Comparison of ENCODE assay signal across 8 mouse cellular contexts in genomic region chr10:68446797-68447125, GRCm38 (mm10).
DNase-seq lines count a peak whose midpoint lies in the region; ATAC-seq and TF ChIP-seq lines count a peak whose summit lies in the region.

No protein-coding gene starts in this region.

- H3K27me3 ChIP-seq in heart, postnatal 0 days (ENCODE audit: control insufficient read depth, insufficient read depth, low read length): no peaks in the 10 kb centered on the region
- H3K27me3 ChIP-seq in liver, embryonic 11.5 days (replicated peaks; ENCODE audit: control insufficient read depth, insufficient read depth, low read length): no peaks in the 10 kb centered on the region
- H3K27me3 ChIP-seq in stomach, embryonic 16.5 days (ENCODE audit: control insufficient read depth, insufficient read depth, low read length): no peaks in the 10 kb centered on the region

- no peaks in the 10 kb centered on the region for H3K36me3 ChIP-seq in heart, postnatal 0 days (replicated peaks; ENCODE audit: control insufficient read depth, insufficient read depth, low read length)
- no peaks in the 10 kb centered on the region for H3K36me3 ChIP-seq in liver, embryonic 11.5 days (ENCODE audit: control insufficient read depth, insufficient read depth, low read length)
- no peaks in the 10 kb centered on the region for H3K36me3 ChIP-seq in stomach, embryonic 16.5 days (ENCODE audit: control insufficient read depth, insufficient read depth, low read length)

- no peak for TF ChIP-seq EP300 in heart, postnatal 0 days (IDR thresholded peaks at IDR 0.05; ENCODE audit: low read depth)

- intact Hi-C loops in left cerebral cortex, postnatal 4 days (cut with DNase I): no loop called here
- intact Hi-C loops in gastrocnemius, postnatal 14 days (cut with DNase I; ENCODE audit: low total_unique reads): no loop called here

- H3K4me1 ChIP-seq in heart, postnatal 0 days (ENCODE audit: control insufficient read depth, insufficient read depth): peaks cover 11% of the 10 kb centered on the region
- peaks cover 5% of the 10 kb centered on the region for H3K4me1 ChIP-seq in liver, embryonic 11.5 days (replicated peaks; ENCODE audit: control insufficient read depth, insufficient read depth, low read length)
- H3K4me1 ChIP-seq in stomach, embryonic 16.5 days (ENCODE audit: control insufficient read depth, insufficient read depth, low read length): peaks cover 22% of the 10 kb centered on the region

- WGBS in heart, postnatal 0 days: 25% methylated on average over 5 of the region's 5 CpGs
- 19% methylated on average over 5 of the region's 5 CpGs for WGBS in liver, embryonic 11.5 days
- 3% methylated on average over 5 of the region's 5 CpGs for WGBS in stomach, embryonic 16.5 days

- no peak overlapping the region for H3K4me3 ChIP-seq in heart, postnatal 0 days (ENCODE audit: low read depth, low read length)
- no peak overlapping the region for H3K4me3 ChIP-seq in liver, embryonic 11.5 days (ENCODE audit: low read depth, low read length)
- H3K4me3 ChIP-seq in stomach, embryonic 16.5 days (replicated peaks; ENCODE audit: low read length): no peak overlapping the region

- no peaks in the 10 kb centered on the region for H3K9me3 ChIP-seq in heart, postnatal 0 days (replicated peaks; ENCODE audit: control insufficient read depth, low read length)
- no peaks in the 10 kb centered on the region for H3K9me3 ChIP-seq in liver, embryonic 11.5 days (ENCODE audit: control insufficient read depth, low read length)
- H3K9me3 ChIP-seq in stomach, embryonic 16.5 days (replicated peaks; ENCODE audit: control insufficient read depth, low read length): no peaks in the 10 kb centered on the region

- H3K4me2 ChIP-seq in heart, postnatal 0 days (ENCODE audit: low read depth, low read length): no peak overlapping the region
- peak overlapping the region; percentile 18 for H3K4me2 ChIP-seq in liver, embryonic 11.5 days
- H3K4me2 ChIP-seq in stomach, embryonic 16.5 days (ENCODE audit: low read depth, low read length): peak overlapping the region; percentile 40

- peak; percentile 60 for ATAC-seq in heart, postnatal 0 days (ENCODE audit: insufficient read depth, low read depth)
- ATAC-seq in liver, embryonic 11.5 days (replicated peaks; ENCODE audit: low FRiP score): peak; percentile 94
- ATAC-seq in stomach, embryonic 16.5 days (ENCODE audit: insufficient read depth, low FRiP score): peak; percentile 91
- ATAC-seq in inflammation-experienced regulatory T-cells, adult 6 months: no peak

- H3K9ac ChIP-seq in heart, postnatal 0 days (replicated peaks; ENCODE audit: low read depth, low read length): no peak overlapping the region
- H3K9ac ChIP-seq in liver, embryonic 11.5 days (ENCODE audit: low read depth, low read length): no peak overlapping the region
- peak overlapping the region; percentile 46; the same call in 1 of the 2 replicates for H3K9ac ChIP-seq in stomach, embryonic 16.5 days (ENCODE audit: low read length)

- peak; percentile 29 for DNase-seq in kidney, adult 9 months
- DNase-seq in kidney, adult 8-10 months: no peak
- peak; percentile 54 for DNase-seq in heart, postnatal 0 days (ENCODE audit: low spot score)
- peak; percentile 41 for DNase-seq in liver, embryonic 11.5 days (ENCODE audit: low spot score)
- no peak for DNase-seq in left cerebral cortex, postnatal 4 days
- DNase-seq in gastrocnemius, postnatal 14 days: no peak

- TF ChIP-seq CTCF in heart, postnatal 0 days (IDR thresholded peaks at IDR 0.05; ENCODE audit: low read depth): no peak

- H3K27ac ChIP-seq in heart, postnatal 0 days (ENCODE audit: low read depth): peak overlapping the region; percentile 70
- H3K27ac ChIP-seq in liver, embryonic 11.5 days (ENCODE audit: low read depth, low read length): peak overlapping the region; percentile 78
- H3K27ac ChIP-seq in stomach, embryonic 16.5 days (ENCODE audit: low read length): peak overlapping the region; percentile 95

Comparison
In these comparisons a context has a peak if more than half of its experiments do, and no peak if none do; other contexts are left out.
1. DNase-seq: peak in kidney, adult 9 months (single experiment), heart, postnatal 0 days (single experiment) and liver, embryonic 11.5 days (single experiment); none in kidney, adult 8-10 months (0 of 2), left cerebral cortex, postnatal 4 days (single experiment) and gastrocnemius, postnatal 14 days (single experiment).
2. Peak in every context shown above with its lines, with median percentiles within 50 percentile points of each other: H3K27ac ChIP-seq.